In genomic region chr9:50887351-50887750, GRCm38 (mm10) we compare ENCODE assay signal across 9 mouse cellular contexts. TPM values are rescaled to one million over a fixed set of nuclear protein-coding genes. Genes with fewer than 3 reads are reported as not detected.
A peak's percentile ranks its signal among the peaks of the same experiment; 100 is the strongest.
DNase-seq lines count a peak whose midpoint lies in the region; ATAC-seq and TF ChIP-seq lines count a peak whose summit lies in the region.
"Had no signal": no experiment of that assay in that cellular context is flagged by ENCODE, and none has a peak within 500 bp of the region (broad histone marks: within the 10 kb centered on the region; RNA-seq: fewer than 3 reads in every experiment).

No protein-coding gene starts in this region.

- DNase-seq in gastrocnemius, adult 2 months, result peak; percentile 74
- no peak for DNase-seq in gastrocnemius, postnatal 14 days
- no peak for DNase-seq in kidney, postnatal 4 days
- DNase-seq in embryonic facial prominence, embryonic 14.5 days (ENCODE audit: low spot score), result peak; percentile 50
- no peak for DNase-seq in right cerebral cortex, postnatal 4 days
- no peak for DNase-seq in layer of hippocampus, adult 2 months (ENCODE audit: low spot score in 2 of 2)

- H3K9ac ChIP-seq in kidney, embryonic 16.5 days (replicated peaks; ENCODE audit: low read length), result no peak overlapping the region
- H3K9ac ChIP-seq in embryonic facial prominence, embryonic 14.5 days (ENCODE audit: low read depth, low read length), result no peak overlapping the region
- H3K9ac ChIP-seq: embryonic facial prominence, embryonic 15.5 days had no signal

- H3K36me3 ChIP-seq in kidney, embryonic 16.5 days (ENCODE audit: insufficient read depth, low read length), result peaks cover 4% of the 10 kb centered on the region; the same call in 1 of the 2 replicates
- H3K36me3 ChIP-seq in embryonic facial prominence, embryonic 14.5 days (ENCODE audit: control insufficient read depth, insufficient read depth, low read length), result peaks cover 20% of the 10 kb centered on the region; the same call in 1 of the 2 replicates
- no peaks in the 10 kb centered on the region for H3K36me3 ChIP-seq in myocyte (ENCODE audit: control insufficient read depth, insufficient read depth)
- H3K36me3 ChIP-seq: embryonic facial prominence, embryonic 15.5 days had no signal

- intact Hi-C loops in gastrocnemius, adult 2 months (cut with DNase I), result no loop called here
- intact Hi-C loops in gastrocnemius, postnatal 14 days (cut with DNase I; ENCODE audit: low total_unique reads), result no loop called here

- H3K27me3 ChIP-seq in kidney, embryonic 16.5 days (ENCODE audit: insufficient read depth, low read length), result no peaks in the 10 kb centered on the region
- no peaks in the 10 kb centered on the region for H3K27me3 ChIP-seq in embryonic facial prominence, embryonic 14.5 days (replicated peaks; ENCODE audit: control insufficient read depth, insufficient read depth, low read length)
- H3K27me3 ChIP-seq in myocyte (ENCODE audit: control insufficient read depth, insufficient read depth, insufficient read length), result no peaks in the 10 kb centered on the region
- H3K27me3 ChIP-seq: embryonic facial prominence, embryonic 15.5 days had no signal

- H3K79me2 ChIP-seq in myocyte (ENCODE audit: control insufficient read depth, insufficient read depth), result no peaks in the 10 kb centered on the region

- no peak overlapping the region for H3ac ChIP-seq in myocyte (ENCODE audit: control insufficient read depth, insufficient read length)

- peak overlapping the region; percentile 26; the same call in 1 of the 2 replicates for H3K4me3 ChIP-seq in gastrocnemius, adult 2 months
- no peak overlapping the region for H3K4me3 ChIP-seq in kidney, embryonic 16.5 days (ENCODE audit: low read length)
- H3K4me3 ChIP-seq in embryonic facial prominence, embryonic 14.5 days (ENCODE audit: low read depth, low read length), result no peak overlapping the region
- no peak overlapping the region for H3K4me3 ChIP-seq in myocyte
- H3K4me3 ChIP-seq in layer of hippocampus, adult 2 months, result no peak overlapping the region
- H3K4me3 ChIP-seq: embryonic facial prominence, embryonic 15.5 days had no signal

- H3K9me3 ChIP-seq in kidney, embryonic 16.5 days (ENCODE audit: low read length), result no peaks in the 10 kb centered on the region
- H3K9me3 ChIP-seq in embryonic facial prominence, embryonic 14.5 days (ENCODE audit: control insufficient read depth, low read length), result no peaks in the 10 kb centered on the region
- H3K9me3 ChIP-seq: embryonic facial prominence, embryonic 15.5 days had no signal

- 31% methylated on average over 4 of the region's 4 CpGs for WGBS in kidney, embryonic 16.5 days
- 38% methylated on average over 4 of the region's 4 CpGs for WGBS in embryonic facial prominence, embryonic 14.5 days

- peaks cover 24% of the 10 kb centered on the region for H3K4me1 ChIP-seq in kidney, embryonic 16.5 days (ENCODE audit: insufficient read depth, low read length)
- H3K4me1 ChIP-seq in embryonic facial prominence, embryonic 14.5 days (ENCODE audit: control insufficient read depth, insufficient read depth, low read length), result peaks cover 36% of the 10 kb centered on the region

- no peak for TF ChIP-seq POLR2A in myocyte (IDR thresholded peaks at IDR 0.05; ENCODE audit: insufficient read length, low read depth)

- no peak overlapping the region for H3K4me2 ChIP-seq in kidney, embryonic 16.5 days (replicated peaks; ENCODE audit: low read depth, low read length)
- H3K4me2 ChIP-seq in embryonic facial prominence, embryonic 14.5 days (ENCODE audit: low read depth, low read length), result no peak overlapping the region
- peak overlapping the region; percentile 2 for H3K4me2 ChIP-seq in myocyte (ENCODE audit: low read depth)
- H3K4me2 ChIP-seq: embryonic facial prominence, embryonic 15.5 days had no signal

- peak overlapping the region; percentile 92 for H3K27ac ChIP-seq in gastrocnemius, adult 2 months
- peak overlapping the region; percentile 8; the same call in 1 of the 2 replicates for H3K27ac ChIP-seq in kidney, embryonic 16.5 days (ENCODE audit: low read length)
- H3K27ac ChIP-seq in embryonic facial prominence, embryonic 14.5 days (replicated peaks; ENCODE audit: low read depth, low read length), result no peak overlapping the region; the same call in 1 of the 2 replicates
- H3K27ac ChIP-seq in layer of hippocampus, adult 2 months, result no peak overlapping the region
- H3K27ac ChIP-seq: embryonic facial prominence, embryonic 15.5 days had no signal

- ATAC-seq in kidney, embryonic 16.5 days (ENCODE audit: low FRiP score, low TSS enrichment), result peak; percentile 47; the same call in 1 of the 2 replicates
- ATAC-seq in embryonic facial prominence, embryonic 14.5 days (ENCODE audit: low read depth), result peak; percentile 39; the same call in 1 of the 2 replicates

- no peak for TF ChIP-seq CTCF in gastrocnemius, adult 2 months (IDR thresholded peaks at IDR 0.05)
- no peak for TF ChIP-seq CTCF in layer of hippocampus, adult 2 months (conservative IDR thresholded peaks at IDR 0.05)

TF ChIP-seq in myocyte, 11 proteins besides CTCF, POLR2A, EP300 and RAD21:
- TF ChIP-seq USF1 (IDR thresholded peaks at IDR 0.05; ENCODE audit: low read depth) (no peak), SRF (IDR thresholded peaks at IDR 0.05; ENCODE audit: control insufficient read depth, insufficient read length, low read depth) (no peak), CEBPB (IDR thresholded peaks at IDR 0.05; ENCODE audit: insufficient read depth, poor library complexity, severe bottlenecking) (no peak), POLR2AphosphoS2 (IDR thresholded peaks at IDR 0.05; ENCODE audit: insufficient read length, low read depth) (no peak), MYOD1 (IDR thresholded peaks at IDR 0.05; ENCODE audit: control insufficient read depth in 1 of 3, insufficient read length in 2 of 3, low read depth in 2 of 3) (no peak), REST (IDR thresholded peaks at IDR 0.05; ENCODE audit: insufficient read depth, insufficient read length) (no peak), TCF3 (IDR thresholded peaks at IDR 0.05; ENCODE audit: insufficient read length, low read depth) (no peak), MAX (IDR thresholded peaks at IDR 0.05; ENCODE audit: low read depth) (no peak), TCF12 (IDR thresholded peaks at IDR 0.05; ENCODE audit: insufficient read depth, poor library complexity, severe bottlenecking) (no peak)

RNA-seq across cellular contexts. Expression of gene Ppp2r1b, which starts 42.2 kb away (rescaled TPM):
- 1 to 10 TPM; 5.9 to 7.6 TPM for total RNA-seq in gastrocnemius, adult 2 months (2021)
- 1 to 10 TPM; 5.5 to 5.8 TPM for total RNA-seq in gastrocnemius, postnatal 14 days (2021)
- 74.6 and 77.0 TPM in 2 replicates for polyA plus RNA-seq in kidney, embryonic 16.5 days (2015; fragmentation: Nextera tagmentation; extraction: Ambion mirVana)
- polyA plus RNA-seq in embryonic facial prominence, embryonic 14.5 days (2014; fragmentation: Nextera tagmentation; extraction: Ambion mirVana), result 55.7 and 60.0 TPM in 2 replicates
- 12.9 TPM for polyA plus RNA-seq in myocyte (2012; fragmentation: generic; extraction: Trizol)
- total RNA-seq in layer of hippocampus, adult 2 months (2021), result 10 to 100 TPM; 14.9 to 18.1 TPM

Comparison
In these comparisons a context has a peak if more than half of its experiments do, and no peak if none do; other contexts are left out.
1. DNase-seq: peak in gastrocnemius, adult 2 months (single experiment) and embryonic facial prominence, embryonic 14.5 days (single experiment); none in gastrocnemius, postnatal 14 days (single experiment), kidney, postnatal 4 days (0 of 2), right cerebral cortex, postnatal 4 days (single experiment) and layer of hippocampus, adult 2 months (0 of 2).
2. H3K27ac ChIP-seq: peak in gastrocnemius, adult 2 months (single experiment) and kidney, embryonic 16.5 days (single experiment); none in embryonic facial prominence, embryonic 14.5 days (single experiment) and layer of hippocampus, adult 2 months (single experiment).